Mouse (Mus musculus) kidney, postnatal 10 days (tissue): Measurements from ENCODE around the gene Trp53.
A peak's percentile ranks its signal among the peaks of the same experiment; 100 is the strongest.
"Not testable (repeated sequence)": the region's sequence is repeated elsewhere in the genome, so short reads cannot be mapped to it uniquely, and the experiment has no call there.

ENCODE experiments used
- DNase-seq: peaks from one replicate; pipeline ENCODE4 v3.0.0; 2021; ENCODE audit warnings: mixed read lengths

The Trp53 gene

DNA sequence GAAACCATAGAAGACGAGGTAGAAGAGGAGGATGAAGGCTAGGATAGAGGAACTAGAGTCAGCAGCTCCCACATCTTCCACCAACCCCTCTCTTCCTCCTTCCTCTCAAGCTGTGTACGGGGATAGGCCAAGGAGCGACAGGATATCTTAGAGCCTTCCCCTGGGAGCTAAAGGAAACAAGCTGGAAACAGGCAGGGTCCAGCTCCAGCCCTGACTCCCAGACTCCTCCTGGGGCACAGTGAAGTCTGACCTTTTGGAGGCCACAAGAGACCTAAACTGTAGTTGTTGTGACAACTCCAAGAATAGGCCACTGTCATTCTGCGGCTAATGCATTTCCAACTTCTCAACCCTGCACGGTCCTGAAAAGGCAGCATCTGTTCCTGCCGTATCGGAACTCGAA, 23.4 kb downstream of the Trp53 start:
- peak; percentile 37 for DNase-seq

DNA sequence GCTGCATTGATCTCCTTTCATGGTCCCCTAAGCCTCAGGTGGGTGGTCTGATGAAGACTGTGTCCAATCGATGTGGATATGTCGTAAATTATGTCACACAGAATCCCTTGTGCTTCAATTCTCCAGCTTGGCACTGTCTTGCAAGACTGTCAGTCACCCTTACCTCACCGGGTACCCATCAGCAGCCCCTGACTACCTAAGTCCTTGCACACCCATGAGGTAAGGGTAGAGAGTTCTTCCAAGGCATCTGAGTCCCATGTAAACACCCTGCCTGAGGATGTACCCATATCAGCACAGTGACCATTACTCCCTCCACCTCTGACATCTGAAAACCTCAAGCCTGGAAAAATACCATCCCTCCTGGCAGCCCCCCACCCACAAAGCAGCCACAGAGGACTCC, 24.2 kb downstream of the Trp53 start:
- no peak for DNase-seq

DNA sequence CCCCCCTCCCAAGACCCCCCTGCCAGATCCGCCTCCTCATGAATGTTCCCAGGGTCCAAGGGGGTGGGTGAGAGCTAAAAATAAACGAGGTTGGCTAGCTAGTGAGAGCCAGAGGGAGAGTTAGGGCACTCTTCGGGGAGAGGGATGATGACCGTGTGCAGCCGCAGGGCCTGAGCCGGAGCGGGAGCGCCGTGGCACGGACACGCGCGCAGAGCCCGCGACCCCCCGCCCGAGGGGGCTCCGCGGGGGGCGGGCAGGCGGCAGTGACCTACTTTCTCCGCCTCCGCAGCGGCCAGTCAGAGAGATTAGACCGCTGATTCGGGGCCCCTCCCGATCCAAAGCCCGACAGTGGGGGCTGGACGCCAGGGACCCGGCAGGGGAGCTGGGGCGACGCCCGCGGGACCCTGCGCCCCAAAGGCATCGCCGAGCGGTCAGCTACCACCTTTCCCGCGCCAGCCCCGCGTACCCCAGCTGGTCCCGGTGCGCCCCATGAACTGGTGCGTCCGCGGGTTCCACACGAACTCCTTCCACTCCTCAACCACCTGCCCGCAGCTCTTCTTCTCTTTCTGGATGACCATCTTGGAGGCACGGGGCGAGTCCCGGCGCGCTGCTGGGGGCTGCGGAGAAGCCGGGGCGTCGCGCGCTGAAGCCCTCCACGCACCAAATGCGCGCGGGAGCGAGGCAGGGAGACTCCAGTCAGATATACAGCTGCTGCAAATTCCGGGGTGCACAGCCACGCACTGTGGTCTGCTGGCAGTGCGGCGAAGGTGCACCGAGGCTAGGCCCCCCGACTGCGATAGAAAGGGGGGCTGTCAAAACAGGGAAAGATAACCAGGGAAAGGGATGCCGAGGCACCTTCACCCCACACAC, 24.9 kb downstream of the Trp53 start:
- DNase-seq, result peak; percentile 59

DNA sequence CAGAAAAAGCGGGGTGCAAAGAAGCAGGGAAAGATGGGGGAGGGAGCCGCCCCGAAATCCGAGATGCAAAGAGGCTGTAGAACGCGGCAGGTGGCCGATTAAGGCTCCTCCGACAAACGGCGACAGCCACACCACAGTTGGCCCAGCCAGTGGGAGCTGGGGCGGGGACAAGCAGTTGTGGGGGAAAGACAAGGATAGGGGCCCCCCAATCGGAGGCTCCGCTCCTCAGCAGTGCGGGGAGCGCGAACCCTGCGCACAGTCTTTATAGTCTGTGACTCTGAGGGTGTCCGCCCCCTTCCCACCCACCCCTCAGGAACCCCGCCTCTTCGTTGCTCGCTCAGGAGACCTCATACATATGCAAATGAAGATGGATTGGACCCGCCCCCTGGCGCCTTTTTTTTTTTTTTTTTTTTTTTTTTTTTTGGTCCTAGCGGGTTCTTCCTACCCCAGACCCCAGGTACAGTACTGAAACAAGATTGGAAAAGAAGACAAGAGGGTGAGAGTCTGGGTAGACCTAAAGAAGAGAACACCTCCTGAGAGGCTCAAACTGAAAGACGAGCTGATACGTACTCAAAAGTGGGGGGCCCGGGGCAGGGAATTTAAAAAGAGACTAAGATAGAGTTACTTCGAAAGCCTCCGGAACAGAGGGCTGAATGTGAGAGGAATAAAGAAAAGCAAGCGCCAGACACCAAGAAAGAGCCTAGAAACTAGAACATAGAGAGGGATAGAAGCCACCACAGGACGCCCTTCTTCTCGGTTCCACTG, 25.7 kb downstream of the Trp53 start, which contains the start of gene Atp1b2:
Atp1b2 (minus strand) TSS at position 217 of the 765 bp plus-strand sequence.
- peak; percentile 87 for DNase-seq

DNA sequence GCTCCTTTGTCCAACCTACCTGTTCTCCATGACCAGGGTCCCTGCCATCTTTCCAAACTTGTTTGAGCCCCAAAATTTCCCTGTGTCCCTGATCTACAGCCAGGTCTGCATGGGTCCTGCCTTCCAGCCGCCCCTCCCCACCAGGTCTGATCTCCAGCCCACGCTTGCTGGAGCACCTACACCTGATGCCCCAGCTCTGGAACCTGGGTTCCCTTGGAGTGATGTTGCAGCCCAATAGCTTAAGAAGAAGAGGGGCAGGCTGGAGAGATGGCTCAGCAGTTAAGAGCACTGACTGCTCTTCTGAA, 26.3 kb downstream of the Trp53 start:
- no peak for DNase-seq

DNA sequence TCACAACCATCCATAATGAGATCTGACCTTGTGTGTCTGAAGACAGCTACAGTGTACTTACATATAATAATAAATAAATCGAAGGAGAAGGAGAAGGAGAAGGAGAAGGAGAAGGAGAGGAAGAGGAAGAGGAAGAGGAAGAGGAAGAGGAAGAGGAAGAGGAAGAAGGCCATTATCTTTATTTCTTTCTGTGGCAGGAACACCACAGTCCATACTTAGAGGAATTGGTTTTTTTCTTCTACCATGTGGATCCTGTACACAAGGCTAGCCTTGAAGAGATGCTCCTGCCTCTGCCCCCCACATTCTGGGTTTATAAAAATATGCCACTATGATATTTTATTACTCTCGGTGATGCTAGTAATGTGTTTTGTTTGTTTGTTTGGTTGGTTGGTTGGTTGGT, 26.7 kb downstream of the Trp53 start:
- DNase-seq, result no peak

DNA sequence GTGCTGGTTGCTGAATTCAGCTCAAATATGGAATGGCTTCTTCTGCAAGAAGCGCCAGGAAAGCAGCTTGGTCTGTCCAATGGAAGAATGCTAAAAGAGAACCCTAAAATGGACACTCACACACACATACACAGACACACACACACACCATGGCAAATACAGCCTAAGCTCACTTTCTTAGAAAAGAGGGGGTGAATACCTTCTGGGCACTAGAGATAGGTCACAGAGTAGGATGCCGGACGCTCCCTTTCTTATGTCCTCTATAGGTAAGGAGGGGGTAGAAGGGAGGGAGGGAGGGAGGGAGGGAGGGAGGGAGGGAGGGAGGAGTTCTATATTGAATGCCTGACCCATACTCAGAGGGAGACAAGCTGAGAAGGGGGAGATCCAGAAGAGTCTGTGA, 28.4 kb downstream of the Trp53 start:
- no peak for DNase-seq

DNA sequence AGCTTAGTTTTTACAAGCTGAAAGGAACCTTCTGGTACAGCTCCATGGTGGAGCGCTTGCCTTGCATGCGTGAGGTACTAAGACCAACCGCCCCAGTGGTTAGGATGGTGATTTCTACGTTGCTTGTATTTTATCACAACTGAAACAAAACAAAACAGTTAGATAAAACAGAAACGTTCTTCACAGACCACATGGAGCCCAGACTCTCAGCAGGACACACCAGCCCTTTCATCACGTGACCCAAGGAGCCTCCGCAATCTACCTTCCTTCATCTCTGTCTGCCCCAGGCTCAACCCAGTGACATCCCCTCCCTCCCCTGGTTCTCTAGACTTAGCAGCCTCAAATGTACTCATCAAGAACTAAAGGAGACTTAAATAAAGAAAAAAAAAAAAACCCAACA, 29.3 kb downstream of the Trp53 start:
- DNase-seq, result no peak

DNA sequence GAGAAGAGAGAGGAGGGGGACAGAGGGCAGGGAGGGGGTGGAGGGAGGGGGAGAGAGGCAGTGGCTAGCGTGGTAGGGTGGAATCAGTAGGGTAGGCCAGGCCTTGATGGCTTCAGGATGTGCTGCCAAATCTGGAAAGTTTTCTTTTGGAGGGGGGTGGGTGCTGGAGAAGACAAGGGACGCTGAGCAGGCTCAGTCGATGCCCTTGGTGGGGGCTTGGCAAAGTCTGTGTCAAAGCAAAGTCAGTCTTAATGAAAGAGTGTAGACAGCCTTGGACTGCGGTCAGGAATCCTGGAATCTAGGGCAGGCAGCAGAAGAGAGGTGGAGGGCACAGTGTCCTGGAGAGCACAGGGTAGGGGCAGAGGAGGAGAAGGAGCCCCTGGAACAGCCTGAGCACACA, 30.7 kb downstream of the Trp53 start:
- no peak for DNase-seq

DNA sequence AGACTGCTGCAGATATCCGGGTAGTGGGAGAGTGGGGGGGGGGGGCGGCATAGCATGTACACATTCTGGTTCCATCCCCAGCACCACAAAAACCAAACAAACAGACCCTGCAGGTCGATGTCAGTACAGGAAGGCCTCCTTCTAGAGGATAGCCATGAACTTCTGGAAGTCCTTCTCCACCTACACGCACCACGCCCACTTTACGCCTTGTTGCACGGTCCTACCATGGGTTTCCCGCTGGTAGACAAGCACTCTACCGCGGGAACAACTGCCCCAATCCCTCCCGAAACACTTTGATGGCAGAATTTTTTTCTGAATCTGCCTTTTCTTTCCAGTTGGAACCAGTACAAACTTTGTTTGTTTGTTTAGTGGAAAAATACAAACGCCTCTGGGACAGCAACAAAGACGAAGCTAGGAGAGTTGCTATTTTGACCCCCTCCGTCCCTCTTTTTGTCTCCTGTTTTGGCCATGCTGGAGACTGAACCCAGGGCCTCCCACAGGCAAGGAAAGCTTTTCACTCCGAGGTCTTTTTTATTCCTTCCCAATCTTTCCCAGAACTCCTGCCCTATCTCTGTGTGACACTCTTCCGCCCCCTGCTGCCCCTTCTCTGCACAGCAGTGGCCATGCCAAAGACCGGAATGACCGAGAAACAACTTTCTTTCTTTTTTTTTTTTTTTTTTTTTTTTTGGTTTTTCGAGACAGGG, 33.5 kb downstream of the Trp53 start:
- peak; percentile 94 for DNase-seq

DNA sequence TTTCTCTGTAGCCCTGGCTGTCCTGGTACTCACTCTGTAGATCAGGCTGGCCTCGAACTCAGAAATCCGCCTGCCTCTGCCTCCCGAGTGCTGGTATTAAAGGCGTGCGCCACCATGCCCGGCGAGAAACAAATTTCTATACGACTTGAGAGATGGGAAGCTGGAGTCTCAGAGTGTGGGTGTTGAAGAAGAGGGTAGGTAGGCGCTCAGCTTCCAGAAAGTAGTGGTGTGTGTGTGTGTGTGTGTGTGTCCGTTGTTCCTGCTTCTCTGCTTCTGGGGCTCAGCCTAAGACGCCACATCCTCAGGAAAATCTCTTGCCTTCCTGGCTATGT, 34.1 kb downstream of the Trp53 start:
- DNase-seq, result not testable (repeated sequence)

DNA sequence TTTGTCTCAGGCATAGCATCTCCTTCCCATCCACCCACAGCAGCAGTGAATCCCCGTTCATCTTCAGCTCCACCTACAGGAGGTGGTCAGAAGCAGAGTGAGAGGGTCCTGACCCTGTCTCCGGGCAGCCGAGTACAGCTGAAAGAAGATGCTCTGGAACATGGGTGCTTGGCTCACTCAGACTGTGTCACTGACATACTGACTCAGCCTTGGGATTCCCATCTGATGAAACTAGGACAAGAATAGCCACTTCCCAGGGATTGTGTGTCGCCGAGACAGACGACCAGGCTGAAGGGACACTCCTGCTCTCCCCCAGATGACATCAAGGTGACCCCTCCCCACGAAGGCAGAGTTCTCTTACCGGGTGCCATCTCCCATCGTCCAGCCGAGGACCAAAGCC, 36.6 kb downstream of the Trp53 start:
- DNase-seq, result no peak

DNA sequence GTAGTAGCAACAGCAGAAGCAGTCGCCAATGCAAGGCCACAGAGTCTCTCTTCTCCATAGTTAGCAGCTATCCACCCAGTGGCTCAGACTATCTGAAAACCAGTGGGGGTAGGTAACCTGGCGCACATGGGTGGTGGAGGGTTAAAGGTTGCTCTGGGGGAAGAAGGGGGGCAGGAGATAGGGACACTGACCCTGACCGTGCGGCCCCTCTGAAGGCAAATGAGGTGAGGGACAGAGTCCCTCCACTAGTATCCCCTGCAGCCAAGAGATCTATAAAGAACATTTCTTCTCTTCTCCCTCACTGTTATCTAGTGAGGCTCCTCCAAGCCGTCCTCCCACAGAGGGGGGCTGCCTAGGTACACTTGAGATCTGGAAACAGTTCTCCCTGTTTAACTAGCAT, 37.6 kb downstream of the Trp53 start, which contains the start of gene Shbg:
Shbg (minus strand) TSS at position 101 of the 400 bp plus-strand sequence.
- DNase-seq, result no peak

DNA sequence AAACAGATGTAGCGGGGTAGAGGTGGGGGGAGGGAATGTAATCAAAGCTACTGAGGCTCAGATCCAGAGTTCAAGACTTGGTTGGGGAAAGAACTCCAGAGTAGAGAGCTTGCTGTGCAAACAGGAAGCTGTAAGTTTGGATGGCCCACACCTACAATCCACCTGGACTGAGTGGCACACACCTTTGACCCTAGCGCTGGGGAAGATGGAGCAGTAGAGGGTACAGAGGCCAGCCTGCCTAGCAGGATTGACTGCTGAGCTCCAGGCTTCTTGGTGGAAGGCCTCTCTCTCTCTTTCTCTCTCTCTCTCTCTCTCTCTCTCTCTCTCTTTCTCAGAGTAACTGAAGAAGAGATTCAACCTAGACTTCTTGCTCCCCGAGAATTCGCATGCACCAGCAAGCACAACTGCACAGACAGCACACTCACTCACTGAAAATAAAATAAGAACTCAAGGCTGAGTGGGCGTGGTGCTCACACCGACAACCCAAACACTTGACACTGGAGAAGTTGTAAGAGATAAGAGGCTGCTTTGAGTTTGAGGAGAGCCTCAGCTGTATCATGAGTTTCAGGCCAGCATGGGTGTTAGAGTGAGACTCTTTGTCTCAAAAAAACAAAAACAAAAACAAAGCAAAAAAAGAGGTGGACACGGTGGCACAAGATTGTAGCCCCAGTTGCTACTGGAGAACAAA, 40.4 kb downstream of the Trp53 start:
- DNase-seq, result no peak

DNA sequence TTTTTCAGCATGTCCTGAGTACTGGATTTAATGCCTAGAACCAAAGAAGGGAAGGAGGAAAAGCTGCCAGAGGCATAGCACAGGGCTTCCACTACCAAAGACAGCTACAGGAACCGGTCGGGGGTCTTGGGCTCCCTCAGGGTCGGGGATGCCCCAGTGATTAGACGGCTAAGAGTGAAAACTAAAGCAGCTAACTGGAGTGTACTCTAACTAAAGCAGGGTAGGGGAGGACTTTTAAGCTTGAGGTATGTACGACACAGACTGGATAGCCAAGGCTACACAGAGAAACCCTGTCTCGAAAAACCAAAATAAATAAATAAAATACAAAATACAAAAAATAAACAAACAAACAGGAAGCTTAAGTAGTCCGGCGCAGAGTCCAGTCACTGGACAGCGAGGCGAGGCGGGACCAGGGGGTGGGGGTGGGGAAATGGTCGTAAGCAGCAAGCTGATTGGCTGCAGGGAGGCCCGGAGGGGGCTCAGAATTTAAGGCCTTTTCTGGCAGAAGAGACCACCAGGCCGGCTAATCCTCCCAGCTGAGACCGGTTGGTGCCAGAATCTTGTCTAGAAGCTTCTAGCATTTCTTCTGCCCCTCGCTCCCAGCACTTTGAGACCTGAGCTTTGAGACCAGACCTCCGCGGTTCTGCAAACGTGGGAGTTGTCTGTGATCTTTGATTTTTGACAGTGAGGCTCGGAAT, 41.6 kb downstream of the Trp53 start, which contains the start of gene Sat2:
Sat2 (plus strand) TSS at position 454 of the 698 bp plus-strand sequence.
- DNase-seq, result peak; percentile 80

DNA sequence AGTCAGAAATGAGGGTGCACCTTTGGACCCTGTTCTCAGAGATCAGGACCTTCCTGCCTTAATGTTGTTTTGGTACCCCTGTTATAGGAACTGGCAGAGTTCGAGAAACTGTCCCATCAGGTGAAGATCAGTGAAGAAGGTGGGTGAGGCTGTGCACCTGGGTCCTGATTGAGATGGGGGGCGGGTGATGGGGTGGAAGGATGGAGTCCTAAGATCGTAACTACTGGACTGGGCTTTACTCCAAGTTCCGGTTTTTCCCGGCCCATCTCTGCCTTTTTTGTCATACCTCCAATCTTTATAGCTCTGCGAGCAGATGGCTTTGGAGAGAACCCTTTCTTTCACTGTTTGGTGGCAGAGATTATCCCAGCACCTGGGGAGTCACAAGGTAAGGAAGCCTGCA, 42.2 kb downstream of the Trp53 start:
- peak; percentile 43 for DNase-seq

DNA sequence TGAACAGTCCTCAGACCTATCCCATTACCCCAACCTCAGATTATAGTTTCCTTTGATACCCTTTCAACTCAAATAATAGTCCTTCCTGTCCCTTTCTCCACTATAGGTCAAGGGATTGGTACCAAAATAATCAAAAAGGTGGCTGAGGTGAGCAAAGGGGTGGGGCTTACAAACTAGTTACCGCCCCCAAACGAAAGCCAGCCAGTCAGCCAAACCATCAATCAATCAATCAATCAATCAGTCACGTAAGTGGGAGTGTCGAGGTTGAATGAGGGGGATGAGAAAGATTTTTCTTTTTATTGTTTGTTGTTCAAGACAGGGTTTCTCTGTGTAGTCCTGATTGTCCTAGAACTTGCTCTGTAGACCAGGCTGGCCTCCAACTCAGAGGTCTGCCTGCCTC, 42.8 kb downstream of the Trp53 start:
- no peak for DNase-seq

DNA sequence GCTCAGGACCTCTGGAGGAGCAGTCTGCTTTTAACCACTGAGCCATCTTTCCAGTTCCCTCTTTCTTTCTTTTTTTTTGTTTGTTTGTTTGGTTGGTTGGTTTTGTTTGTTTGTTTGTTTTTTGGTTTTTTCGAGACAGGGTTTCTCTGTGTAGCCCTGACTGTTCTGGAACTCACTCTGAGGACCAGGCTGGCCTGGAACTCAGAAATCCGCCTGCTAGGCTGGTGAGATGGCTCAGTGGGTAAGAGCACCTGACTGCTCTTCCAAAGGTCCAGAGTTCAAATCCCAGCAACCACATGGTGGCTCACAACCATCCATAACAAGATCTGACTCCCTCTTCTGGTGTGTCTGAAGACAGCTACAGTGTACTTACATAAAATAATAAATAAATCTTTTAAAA, 44.2 kb downstream of the Trp53 start:
- not testable (repeated sequence) for DNase-seq

DNA sequence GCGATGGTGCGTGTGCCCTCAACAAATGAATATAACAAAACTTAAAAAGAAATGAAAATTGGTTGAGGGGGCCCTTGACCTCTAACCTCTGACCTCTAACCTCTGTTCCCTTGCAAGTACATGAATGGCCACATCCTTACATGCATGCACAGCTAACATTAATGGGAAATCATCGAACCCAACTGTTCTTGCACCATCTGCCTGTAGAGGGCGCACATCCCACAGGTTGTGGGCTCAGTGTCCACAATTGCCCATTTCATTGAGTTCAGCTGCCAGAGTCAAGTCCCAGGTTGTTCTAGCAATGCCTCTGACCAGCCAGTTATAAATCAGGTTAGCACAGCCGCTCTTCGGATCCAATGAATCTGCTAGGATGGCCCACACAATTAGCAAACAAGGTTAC, 48.1 kb downstream of the Trp53 start:
- DNase-seq, result peak; percentile 88

DNA sequence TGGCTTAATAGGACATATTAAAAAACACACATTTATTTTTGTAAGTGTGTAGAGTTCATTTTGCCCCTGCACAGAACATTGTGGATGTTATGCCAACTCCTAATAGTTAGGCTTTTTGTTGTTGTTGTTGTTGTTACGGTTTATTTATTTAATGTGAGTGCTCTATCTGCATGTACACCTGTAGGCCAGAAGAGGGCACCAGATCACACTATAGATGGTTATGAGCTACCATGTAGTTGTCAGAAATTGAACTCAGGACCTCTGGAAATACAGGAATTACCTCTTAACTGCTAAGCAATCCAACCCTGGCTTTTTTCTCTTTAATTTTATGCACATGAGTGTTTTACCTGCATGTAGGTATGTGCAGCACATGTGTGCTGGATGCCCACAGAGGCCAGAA, 49.6 kb downstream of the Trp53 start:
- no peak for DNase-seq

DNA sequence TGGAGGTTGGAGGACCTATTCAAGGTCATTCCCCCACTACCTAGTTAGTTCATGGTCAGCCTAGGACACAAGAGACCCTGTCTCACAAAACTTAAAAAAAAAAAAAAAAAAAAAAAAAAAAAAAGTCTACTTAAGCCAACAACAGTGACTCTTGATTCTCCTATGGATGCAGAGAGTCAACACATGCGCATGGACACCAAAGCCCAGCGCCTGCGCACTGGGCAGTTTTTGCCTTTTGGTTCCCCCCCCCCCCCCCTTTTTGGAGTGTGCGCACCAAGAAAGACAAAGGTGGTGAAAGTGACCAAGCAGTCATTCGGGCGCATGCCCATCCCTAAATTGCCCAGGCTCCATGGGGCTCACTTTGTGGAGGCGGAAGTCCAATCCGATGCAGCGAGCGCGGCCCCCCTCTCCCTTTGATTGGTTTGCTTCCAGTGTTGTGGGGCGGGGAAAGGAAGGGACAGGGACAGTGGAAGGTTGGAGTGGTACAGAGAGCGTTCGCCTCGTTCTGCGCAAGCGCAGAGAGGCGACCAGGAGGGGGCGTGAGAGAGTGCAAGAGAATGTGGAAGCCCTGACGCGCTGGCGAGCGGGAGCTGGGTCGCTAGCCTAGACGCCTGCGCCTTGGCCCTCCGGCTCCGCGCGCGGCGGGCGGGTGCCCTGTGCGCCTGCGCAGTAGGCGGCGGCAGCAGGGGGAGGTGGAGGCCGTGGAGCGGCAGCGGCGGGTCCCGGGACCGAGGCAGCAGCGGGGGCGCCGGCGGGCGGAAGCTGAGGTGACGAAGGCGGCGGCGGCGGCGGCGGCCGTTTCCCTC, 52.3 kb downstream of the Trp53 start, which contains the start of gene Fxr2:
Fxr2 (plus strand) TSS at position 707 of the 806 bp plus-strand sequence.
- DNase-seq, result peak; percentile 100
